In genomic region chr1:144002715-144003066, GRCm38 (mm10) we compare ENCODE assay signal across 8 mouse cellular contexts. TPM values are rescaled to one million over a fixed set of nuclear protein-coding genes. Genes with fewer than 3 reads are reported as not detected.
DNase-seq lines count a peak whose midpoint lies in the region; ATAC-seq and TF ChIP-seq lines count a peak whose summit lies in the region.

No protein-coding gene starts in this region.

- peaks cover 6% of the 10 kb centered on the region for H3K9me3 ChIP-seq in G1E (replicated peaks)
- H3K9me3 ChIP-seq in heart, embryonic 14.5 days (ENCODE audit: control insufficient read depth, low read length): no peaks in the 10 kb centered on the region
- no peaks in the 10 kb centered on the region for H3K9me3 ChIP-seq in liver, embryonic 15.5 days (replicated peaks)

- no peak overlapping the region for H3K4me3 ChIP-seq in G1E (ENCODE audit: low read depth, low read length)
- peak overlapping the region in 1 of 2 experiments; percentile 75; a peak in 2 of 4 replicates for H3K4me3 ChIP-seq in heart, embryonic 14.5 days (ENCODE audit: control insufficient read depth in 1 of 2, insufficient read depth in 1 of 2, low read depth in 1 of 2, low read length in 2 of 2)
- peak overlapping the region; percentile 58 for H3K4me3 ChIP-seq in liver, embryonic 15.5 days (replicated peaks)
- H3K4me3 ChIP-seq in small intestine, adult 2 months (ENCODE audit: low read depth, low read length): peak overlapping the region; percentile 43; the same call in 1 of the 2 replicates
- no peak overlapping the region for H3K4me3 ChIP-seq in cerebellum, adult 2 months (replicated peaks; ENCODE audit: insufficient read depth, low read depth, low read length)

- no peaks in the 10 kb centered on the region for H3K36me3 ChIP-seq in G1E (replicated peaks)
- H3K36me3 ChIP-seq in heart, embryonic 14.5 days (ENCODE audit: control insufficient read depth, insufficient read depth, low read length): peaks cover 16% of the 10 kb centered on the region
- H3K36me3 ChIP-seq in liver, embryonic 15.5 days (replicated peaks): no peaks in the 10 kb centered on the region
- H3K36me3 ChIP-seq in small intestine, adult 2 months (ENCODE audit: control insufficient read depth, insufficient read depth, low read length): peaks cover 5% of the 10 kb centered on the region

- peak; percentile 47 for ATAC-seq in G1E (ENCODE audit: extremely low read depth, insufficient number of reproducible peaks, low FRiP score, poor library complexity, severe bottlenecking)
- ATAC-seq in heart, embryonic 14.5 days (ENCODE audit: insufficient number of reproducible peaks, insufficient read depth, low FRiP score, low read depth): no peak
- ATAC-seq in liver, embryonic 15.5 days (ENCODE audit: insufficient read depth): no peak
- no peak for ATAC-seq in erythroid progenitor cell, adult 5-6 weeks (replicated peaks; ENCODE audit: low FRiP score, poor library complexity, severe bottlenecking)

- peaks cover 7% of the 10 kb centered on the region for H3K4me1 ChIP-seq in G1E (ENCODE audit: insufficient read depth, low read depth, low read length)
- H3K4me1 ChIP-seq in heart, embryonic 14.5 days (ENCODE audit: control insufficient read depth in 2 of 2, insufficient read depth in 2 of 2, low read length in 2 of 2): peaks cover 2 to 3% of the 10 kb centered on the region in 2 experiments; a peak in 2 of 4 replicates
- H3K4me1 ChIP-seq in liver, embryonic 15.5 days (replicated peaks): peaks cover 15% of the 10 kb centered on the region
- no peaks in the 10 kb centered on the region for H3K4me1 ChIP-seq in small intestine, adult 2 months (ENCODE audit: control insufficient read depth, insufficient read depth, insufficient read length, low read length)
- H3K4me1 ChIP-seq in cerebellum, adult 2 months (ENCODE audit: control insufficient read depth, insufficient read depth, low read length): no peaks in the 10 kb centered on the region

- no peak for TF ChIP-seq POLR2A in small intestine, adult 2 months (IDR thresholded peaks at IDR 0.05; ENCODE audit: low read depth, low read length)
- TF ChIP-seq POLR2A in cerebellum, adult 2 months (IDR thresholded peaks at IDR 0.05; ENCODE audit: borderline replicate concordance, insufficient read depth, low read length): no peak

- TF ChIP-seq CTCF in G1E (IDR thresholded peaks at IDR 0.05; ENCODE audit: low read depth, low read length): no peak
- no peak for TF ChIP-seq CTCF in small intestine, adult 2 months (IDR thresholded peaks at IDR 0.05; ENCODE audit: extremely low read depth, insufficient read length, insufficient replicate concordance, low read depth, low read length)
- TF ChIP-seq CTCF in cerebellum, adult 2 months (IDR thresholded peaks at IDR 0.05; ENCODE audit: borderline replicate concordance, insufficient read depth, low read depth, low read length): no peak

- no peak overlapping the region for H3K27ac ChIP-seq in heart, embryonic 14.5 days (replicated peaks in 1 of 2; ENCODE audit: control insufficient read depth in 1 of 2, insufficient read depth in 1 of 2, low read depth in 2 of 2, low read length in 2 of 2)
- no peak overlapping the region for H3K27ac ChIP-seq in liver, embryonic 15.5 days (replicated peaks)
- H3K27ac ChIP-seq in small intestine, adult 2 months (ENCODE audit: insufficient read depth, low read depth, low read length): peak overlapping the region; percentile 18; the same call in 1 of the 2 replicates
- H3K27ac ChIP-seq in cerebellum, adult 2 months (ENCODE audit: insufficient read depth, low read length): no peak overlapping the region

- DNase-seq in 416B (ENCODE audit: low read depth): peak; percentile 87
- DNase-seq in G1E (ENCODE audit: low spot score): peak; percentile 11
- no peak for DNase-seq in right cerebral cortex, adult 18-20 months
- DNase-seq in cerebellum, adult 2 months: no peak

- no peaks in the 10 kb centered on the region; the same call in 1 of the 2 replicates for H3K27me3 ChIP-seq in G1E (ENCODE audit: insufficient read depth, low read length)
- H3K27me3 ChIP-seq in heart, embryonic 14.5 days (ENCODE audit: control insufficient read depth, insufficient read depth, low read length): no peaks in the 10 kb centered on the region
- H3K27me3 ChIP-seq in liver, embryonic 15.5 days: peaks cover 18% of the 10 kb centered on the region
- no peaks in the 10 kb centered on the region for H3K27me3 ChIP-seq in small intestine, adult 2 months (ENCODE audit: control insufficient read depth, insufficient read depth, low read length)
- no peaks in the 10 kb centered on the region for H3K27me3 ChIP-seq in cerebellum, adult 2 months (ENCODE audit: control insufficient read depth, insufficient read depth, low read length)

- H3K9ac ChIP-seq in heart, embryonic 14.5 days (ENCODE audit: low read length): peak overlapping the region; percentile 85
- no peak overlapping the region for H3K9ac ChIP-seq in liver, embryonic 15.5 days

- WGBS in heart, embryonic 14.5 days: 68% methylated on average over 4 of the region's 4 CpGs
- 34% methylated on average over 4 of the region's 4 CpGs for WGBS in liver, embryonic 15.5 days (ENCODE audit: insufficient replicate concordance)
- WGBS in small intestine, adult 2 months: 69% methylated on average over 4 of the region's 4 CpGs
- 75% methylated on average over 4 of the region's 4 CpGs for WGBS in cerebellum, adult 2 months

- peak overlapping the region; percentile 95 for H3K4me2 ChIP-seq in heart, embryonic 14.5 days (ENCODE audit: low read length)
- peak overlapping the region; percentile 87 for H3K4me2 ChIP-seq in liver, embryonic 15.5 days

RNA-seq across cellular contexts. Expression of gene Rgs2, which starts 1.3 kb away (rescaled TPM):
- total RNA-seq in G1E (2014; fragmentation: Nextera tagmentation): not detected in 2 replicates
- total RNA-seq in G1E (2017): 0.64 and 0.66 TPM in 2 replicates
- polyA plus RNA-seq in G1E (2012): 0.02 and 0.11 TPM in 2 replicates
- 19.8 and 23.6 TPM in 2 replicates for polyA plus RNA-seq in heart, embryonic 14.5 days (2014; fragmentation: Nextera tagmentation; extraction: Ambion mirVana)
- polyA plus RNA-seq in liver, embryonic 15.5 days (2015; fragmentation: Nextera tagmentation; extraction: Ambion mirVana): 9.4 and 12.0 TPM in 2 replicates
- polyA plus RNA-seq in small intestine, adult 2 months (2012; rRNA removed): 0.60 and 1.6 TPM in 2 replicates
- polyA plus RNA-seq in cerebellum, adult 2 months (2012; rRNA removed): 18.3 and 20.4 TPM in 2 replicates
- 56.6 and 80.5 TPM in 2 replicates for total RNA-seq in erythroid progenitor cell, adult 5-6 weeks (2015; ENCODE audit: low replicate concordance)
- 12.6 and 21.3 TPM in 2 replicates for total RNA-seq in erythroid progenitor cell, adult 5-6 weeks (2017; ENCODE audit: low replicate concordance)

Comparison
In these comparisons a context has a peak if more than half of its experiments do, and no peak if none do; other contexts are left out.
1. DNase-seq: peak in 416B (single experiment) and G1E (single experiment); none in right cerebral cortex, adult 18-20 months (single experiment) and cerebellum, adult 2 months (0 of 2).
2. H3K4me3 ChIP-seq: peak in liver, embryonic 15.5 days (single experiment) and small intestine, adult 2 months (single experiment); none in G1E (single experiment) and cerebellum, adult 2 months (single experiment).